8 mouse cellular contexts compared by ENCODE assay signal in genomic region chr16:57231089-57231936, GRCm38 (mm10). TPM values are rescaled to one million over a fixed set of nuclear protein-coding genes. Genes with fewer than 3 reads are reported as not detected.
DNase-seq lines count a peak whose midpoint lies in the region; ATAC-seq lines count a peak whose summit lies in the region.

Gene Tbc1d23, minus strand, starts transcription at chr16:57231504.

- under 1% methylated on average over 42 of the region's 42 CpGs for WGBS in intestine, embryonic 14.5 days

- peak; percentile 99 for ATAC-seq in intestine, embryonic 14.5 days (replicated peaks; ENCODE audit: low FRiP score, low TSS enrichment, low read depth)

- no peaks in the 10 kb centered on the region for H3K9me3 ChIP-seq in intestine, embryonic 14.5 days (ENCODE audit: control insufficient read depth, low read length)

- H3K4me1 ChIP-seq in intestine, embryonic 14.5 days (replicated peaks; ENCODE audit: control insufficient read depth, insufficient read depth, low read length): peaks cover 7% of the 10 kb centered on the region

- peak within 1 kb of the TSS; percentile 56 for H3K9ac ChIP-seq in intestine, embryonic 14.5 days (ENCODE audit: low read length)

- no peaks in the 10 kb centered on the region for H3K27me3 ChIP-seq in intestine, embryonic 14.5 days (replicated peaks; ENCODE audit: control insufficient read depth, insufficient read depth, low read length)

- H3K4me2 ChIP-seq in intestine, embryonic 14.5 days (ENCODE audit: low read length): peak within 1 kb of the TSS; percentile 54

- DNase-seq in adrenal gland, adult 18-20 months (ENCODE audit: low spot score in 2 of 2): peak; percentile 95 to 96
- DNase-seq in embryo, embryonic 11 days: peak; percentile 97
- DNase-seq in gastrocnemius, postnatal 25 days: peak; percentile 97
- DNase-seq in intestine, embryonic 14.5 days (ENCODE audit: low spot score): peak; percentile 100
- DNase-seq in left cerebral cortex, postnatal 14 days (ENCODE audit: low spot score in 2 of 2): peak; percentile 97 to 99
- peak; percentile 98 for DNase-seq in mesoderm, embryonic 11.5 days (ENCODE audit: low read depth, low spot score)
- DNase-seq in right cerebral cortex, postnatal 36 days (ENCODE audit: low spot score in 2 of 2): peak; percentile 97 to 98
- peak; percentile 98 for DNase-seq in yolk sac, embryonic 10.5 days (ENCODE audit: low spot score)

- intact Hi-C loops in left cerebral cortex, postnatal 14 days (cut with DNase I): no loop called here

- H3K27ac ChIP-seq in intestine, embryonic 14.5 days (ENCODE audit: low read depth): peak within 1 kb of the TSS; percentile 49; the same call in 1 of the 2 replicates

- H3K36me3 ChIP-seq in intestine, embryonic 14.5 days (ENCODE audit: control insufficient read depth, insufficient read depth, low read length): no peaks in the 10 kb centered on the region

- H3K4me3 ChIP-seq in intestine, embryonic 14.5 days (ENCODE audit: low read depth, low read length): peak within 1 kb of the TSS; percentile 76

RNA-seq across cellular contexts. Expression of gene Tbc1d23, which starts in this region (rescaled TPM):
- 10 to 100 TPM; 33.9 to 34.3 TPM for total RNA-seq in adrenal gland, adult 18-20 months (2021)
- 10 to 100 TPM; 14.7 to 17.8 TPM for total RNA-seq in gastrocnemius, postnatal 25 days (2021)
- 27.5 and 28.8 TPM in 2 replicates for polyA plus RNA-seq in intestine, embryonic 14.5 days (2014; fragmentation: Nextera tagmentation; extraction: Ambion mirVana)
- 10 to 100 TPM; 38.8 to 42.4 TPM for total RNA-seq in left cerebral cortex, postnatal 14 days (2021)

Comparison
In these comparisons a context has a peak if more than half of its experiments do, and no peak if none do; other contexts are left out.
1. Peak in every context shown above with its lines: DNase-seq, ATAC-seq, H3K4me3 ChIP-seq and H3K27ac ChIP-seq.